Mouse (Mus musculus): ENCODE measurements at regions not wholly inside any gene's neighbourhood (a gene's known extent, or its start where the extent isn't known, plus 50 kb on each side); places are given as distances from the start of the nearest gene placed in this dataset.

DNA sequence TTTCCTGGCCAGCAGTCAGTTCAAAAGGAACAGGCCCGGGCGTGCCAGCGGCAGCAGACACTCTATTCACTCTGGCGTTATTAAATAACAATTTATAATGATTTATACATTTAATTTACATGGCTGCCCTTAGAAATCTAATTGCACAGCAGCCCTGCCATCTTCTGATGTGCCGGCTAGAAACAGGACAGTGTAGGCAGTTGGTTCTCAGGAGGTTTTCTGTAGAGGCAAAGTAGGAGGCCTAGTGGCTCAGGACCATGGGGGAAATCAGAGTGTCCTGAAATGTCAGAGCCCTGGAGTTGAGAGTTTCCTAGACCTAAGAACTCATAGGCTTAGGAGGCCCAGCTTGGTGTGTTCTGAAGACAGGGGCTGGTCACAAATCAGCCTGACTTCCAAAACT lies 225.2 kb upstream of the Foxq1 start:
- DNase-seq (ENCODE audit: low spot score in 2 of 2) = no peak

DNA sequence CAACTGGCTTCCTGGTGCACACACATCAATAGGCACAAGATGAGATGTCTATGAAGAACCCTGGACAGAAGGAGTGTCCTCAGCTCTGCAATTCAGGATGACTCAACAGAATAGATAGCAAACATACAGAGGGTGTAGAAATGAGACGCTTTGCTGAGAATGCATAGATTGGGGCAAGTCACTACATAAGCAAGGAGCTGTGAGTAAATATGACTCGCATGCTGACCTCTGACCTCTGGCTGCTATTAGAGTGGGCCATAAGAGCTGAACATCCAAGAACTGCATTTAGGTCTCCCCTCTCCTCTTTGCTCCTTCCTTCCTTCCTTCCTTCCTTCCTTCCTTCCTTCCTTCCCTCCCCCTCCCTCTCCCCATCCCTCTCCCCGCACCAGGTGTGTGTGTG lies 221.0 kb upstream of the Foxq1 start:
- DNase-seq (ENCODE audit: low spot score in 2 of 2) = no peak

DNA sequence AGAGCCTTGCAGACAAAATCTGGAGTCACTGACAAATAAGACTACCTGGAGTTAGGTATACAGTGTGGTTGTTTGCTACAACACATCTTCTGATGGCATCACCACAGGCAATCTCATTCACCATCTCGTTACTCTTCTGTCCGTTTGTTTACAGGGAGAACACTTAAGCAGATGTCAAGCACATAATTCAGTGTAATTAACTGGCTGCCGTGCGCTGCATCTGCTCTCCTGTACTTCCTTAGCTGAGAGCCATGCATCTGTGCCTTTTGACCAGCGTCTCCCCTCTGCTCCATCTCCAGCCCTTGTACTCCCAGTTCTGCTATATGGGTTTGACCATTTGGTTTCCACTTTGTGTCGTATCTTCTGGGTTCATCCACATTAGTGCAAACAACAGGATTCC lies 218.3 kb upstream of the Foxq1 start:
- DNase-seq (ENCODE audit: low spot score in 2 of 2) = no peak

DNA sequence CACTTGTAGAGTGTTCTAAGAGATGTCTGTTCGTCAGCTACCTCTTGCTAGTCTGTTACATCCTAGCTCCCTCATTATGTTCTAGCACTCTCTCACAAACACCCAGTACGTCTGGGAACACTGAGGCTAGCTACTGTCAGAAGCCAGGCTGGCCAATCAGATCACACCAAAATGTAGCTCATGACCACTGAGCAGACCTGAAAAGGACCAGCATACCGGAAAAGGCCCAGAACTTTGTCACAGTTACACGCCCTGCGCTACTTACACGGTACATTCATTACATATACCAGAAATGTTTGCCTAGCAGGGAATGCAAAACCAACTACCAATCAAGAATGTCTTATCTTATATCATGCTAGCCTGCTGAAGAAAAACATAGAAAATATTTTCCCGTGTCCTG lies 216.5 kb upstream of the Foxq1 start:
- DNase-seq (ENCODE audit: low spot score in 2 of 2) = no peak

DNA sequence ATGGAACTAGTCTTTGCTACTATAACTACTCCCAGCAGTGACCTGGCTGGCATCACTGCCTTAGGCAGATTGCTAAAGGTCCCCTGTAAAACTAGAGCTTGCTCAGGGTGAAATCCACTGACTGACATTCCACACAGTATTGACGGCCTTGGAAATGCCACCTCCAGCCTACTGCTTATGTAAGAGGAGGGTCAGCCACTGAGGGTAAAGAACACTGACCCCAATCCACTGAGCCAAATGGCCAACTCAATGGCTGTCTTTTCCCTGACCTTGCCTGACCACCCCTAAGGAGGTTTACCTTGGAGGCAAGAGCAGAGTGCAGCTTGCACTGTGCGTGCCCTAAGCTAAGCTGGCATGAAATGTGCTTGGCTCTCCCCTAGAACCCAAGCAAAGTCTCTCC lies 216.0 kb upstream of the Foxq1 start:
- no peak for DNase-seq (ENCODE audit: low spot score in 2 of 2)

DNA sequence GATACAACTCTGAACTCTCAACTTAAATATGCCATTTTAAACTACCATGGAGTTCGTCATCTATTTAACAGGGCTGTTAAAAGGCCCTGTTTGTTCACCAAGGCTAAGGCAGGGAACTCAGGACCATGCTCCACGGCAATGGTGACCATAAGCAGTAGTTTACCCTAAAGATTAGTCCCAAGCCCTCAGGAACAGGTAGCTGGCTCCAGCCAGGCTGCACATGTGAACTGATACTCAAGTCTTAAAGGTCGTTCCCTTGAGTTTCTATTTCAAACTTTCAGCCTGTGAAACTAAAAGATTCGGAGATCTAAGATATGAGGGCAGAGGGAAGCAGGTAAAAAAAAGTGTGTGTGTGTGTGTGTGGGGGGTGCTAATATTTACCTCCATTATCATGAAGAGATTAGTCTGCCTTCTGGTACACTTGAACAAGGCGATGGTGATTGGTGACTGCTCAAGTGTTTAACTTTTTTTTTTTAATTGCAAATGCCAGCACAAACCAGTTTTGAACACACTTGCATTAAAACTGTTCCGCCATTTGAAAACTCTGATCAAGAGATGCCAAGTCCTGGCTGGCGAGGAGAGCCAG lies 215.5 kb upstream of the Foxq1 start:
- no peak for DNase-seq (ENCODE audit: low spot score in 2 of 2)

DNA sequence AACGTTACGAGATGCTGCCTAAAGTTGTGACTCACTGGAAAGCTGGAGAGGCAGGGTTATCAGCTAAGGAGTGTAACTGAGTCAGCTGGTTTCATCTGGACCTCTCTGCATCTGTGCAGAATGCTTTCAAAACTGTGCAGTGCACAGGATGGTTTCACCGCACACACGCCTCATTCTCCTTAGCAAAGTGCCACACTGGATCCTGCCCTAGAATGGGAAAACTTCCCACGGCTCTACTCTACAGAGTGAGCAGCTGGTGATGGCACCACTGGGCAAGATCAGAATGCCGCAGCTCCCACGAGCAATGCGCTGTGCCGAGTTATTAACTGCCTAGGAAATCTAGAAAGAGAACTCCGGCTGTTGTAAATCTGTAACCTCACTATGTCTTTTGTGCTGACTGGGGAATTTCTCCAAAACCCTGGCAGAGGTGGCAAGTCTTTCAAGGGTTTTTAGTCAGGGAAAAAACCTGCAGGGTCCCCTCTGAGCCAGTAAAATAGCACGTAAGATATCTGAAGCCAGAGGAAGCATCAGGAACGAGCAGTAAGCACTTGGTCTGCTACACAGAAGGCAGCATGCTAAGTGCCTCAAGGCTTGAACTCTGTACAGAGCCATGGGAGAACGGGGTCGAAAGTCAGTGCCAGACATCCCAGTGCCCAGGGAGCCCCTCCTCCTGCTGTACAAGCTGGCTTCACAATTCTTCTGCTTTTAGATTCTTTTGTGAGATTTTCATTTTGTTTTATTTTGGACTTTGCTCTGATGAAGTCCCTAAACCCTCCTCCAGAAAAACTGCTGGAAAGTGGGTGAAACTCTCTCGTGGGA lies 214.4 kb upstream of the Foxq1 start:
- DNase-seq (ENCODE audit: low spot score in 2 of 2) = no peak

DNA sequence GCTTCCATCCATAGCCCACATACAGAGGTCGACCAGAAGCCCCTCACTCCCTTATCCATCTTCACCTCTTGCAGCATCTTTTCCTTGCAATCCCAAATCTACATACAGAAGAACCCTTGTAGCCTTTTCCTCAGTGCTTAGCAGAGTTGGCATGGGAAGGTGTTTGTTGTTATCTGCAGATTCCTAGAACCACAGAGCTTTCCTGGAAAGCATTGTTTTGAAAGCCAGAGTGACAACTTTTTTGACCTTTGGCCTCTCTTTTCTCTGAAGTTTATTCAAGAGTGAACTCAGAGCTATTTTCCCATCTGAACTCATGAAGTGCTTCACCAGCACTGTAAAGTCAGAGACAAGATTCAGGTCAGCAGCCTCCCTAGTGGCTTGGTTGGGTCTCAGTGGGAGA lies 209.7 kb upstream of the Foxq1 start:
- no peak for DNase-seq (ENCODE audit: low spot score in 2 of 2)

DNA sequence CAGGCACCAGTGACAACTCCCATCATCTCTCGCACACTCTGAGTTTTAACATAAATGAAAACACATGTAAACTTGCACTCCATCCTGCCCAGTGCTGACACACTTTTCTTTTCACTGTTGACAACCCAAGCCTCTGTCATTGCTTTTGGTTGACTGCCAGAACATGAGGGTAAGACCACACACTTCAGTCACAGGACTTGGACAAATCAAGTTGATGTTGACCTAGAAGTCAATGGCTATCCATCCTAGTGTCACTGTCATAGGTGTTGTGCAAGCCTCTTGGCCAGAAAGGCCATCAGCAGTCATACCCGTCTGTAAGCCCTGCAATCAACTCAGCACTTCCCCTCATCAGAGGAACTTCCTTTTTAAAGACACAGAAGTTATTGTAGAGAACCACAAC lies 208.9 kb upstream of the Foxq1 start:
- no peak for DNase-seq (ENCODE audit: low spot score in 2 of 2)

DNA sequence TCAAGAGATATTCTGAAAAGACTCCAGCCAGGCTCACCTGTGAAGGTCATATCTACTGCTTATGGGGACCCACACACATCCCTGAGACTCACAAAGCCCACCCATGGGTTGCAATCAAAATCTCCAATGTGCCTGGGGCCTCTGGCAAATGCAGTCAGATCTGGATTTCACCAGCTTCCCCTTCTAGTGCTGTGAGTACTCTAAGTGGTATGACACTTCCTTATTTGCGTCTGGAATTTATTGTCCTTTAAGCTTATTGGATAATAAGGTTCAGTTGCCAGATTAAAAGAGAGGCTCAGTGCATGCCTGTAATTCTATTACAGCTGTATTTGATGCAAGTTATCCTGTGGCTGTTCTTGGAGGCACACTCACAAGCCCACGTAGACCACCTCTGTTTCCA lies 206.3 kb upstream of the Foxq1 start:
- DNase-seq (ENCODE audit: low spot score in 2 of 2) = no peak

DNA sequence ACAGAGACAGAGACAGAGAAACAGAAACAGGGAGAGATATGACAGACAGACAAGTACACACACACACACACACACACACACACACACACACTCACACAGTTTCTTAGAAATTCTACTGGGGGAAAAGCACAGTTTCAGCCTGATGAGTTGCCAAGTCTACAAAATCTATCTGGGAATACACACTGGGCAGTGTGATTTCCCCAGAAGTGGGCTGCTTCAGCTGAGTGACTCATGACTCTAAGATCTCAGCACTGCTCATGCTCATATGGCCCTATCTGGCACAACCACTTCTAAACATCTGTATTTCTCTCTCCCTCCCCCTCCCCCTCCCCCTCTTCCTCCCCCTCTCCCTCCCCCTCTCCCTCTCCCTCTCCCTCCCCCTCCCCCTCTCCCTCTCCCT lies 204.5 kb upstream of the Foxq1 start:
- DNase-seq (ENCODE audit: low spot score in 2 of 2) = no peak

DNA sequence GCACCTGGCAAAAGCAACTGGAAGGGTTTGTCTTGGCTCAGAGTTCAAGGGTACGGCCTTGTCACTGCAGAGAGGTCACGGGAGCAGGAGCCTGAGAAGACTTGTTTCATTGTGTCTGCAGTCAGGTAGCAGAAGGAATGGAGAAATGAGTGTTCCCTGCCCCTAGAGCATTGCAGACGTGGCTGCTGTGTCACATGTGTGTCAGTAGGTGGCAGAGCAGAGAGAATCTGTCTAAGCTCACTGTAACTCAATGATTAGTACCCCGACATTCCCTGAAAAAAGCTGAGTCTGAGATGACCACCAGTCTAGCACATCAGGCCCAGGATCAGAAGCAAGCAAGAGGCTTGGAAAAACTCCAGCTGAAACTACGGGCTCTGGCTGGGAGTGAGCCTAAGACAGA lies 203.1 kb upstream of the Foxq1 start:
- DNase-seq (ENCODE audit: low spot score in 2 of 2) = no peak

DNA sequence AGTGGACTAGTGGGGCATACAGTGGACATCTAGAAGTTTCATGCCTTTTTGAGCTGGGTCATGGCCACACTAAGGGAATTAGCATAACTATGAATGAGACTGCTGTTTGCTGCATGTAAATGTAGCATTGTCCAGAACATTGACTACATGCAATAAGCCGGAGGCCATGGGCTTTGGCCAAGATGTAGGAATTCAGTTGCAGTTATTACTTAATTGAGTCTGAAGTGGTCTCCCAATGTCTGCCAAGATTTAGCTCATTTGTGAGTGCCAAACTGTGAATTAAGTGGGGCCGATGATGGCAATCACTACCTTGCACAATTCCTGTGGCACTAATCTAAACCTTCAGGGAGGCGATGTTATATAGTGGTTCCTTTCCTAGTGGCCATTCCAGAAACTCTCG lies 196.6 kb upstream of the Foxq1 start:
- DNase-seq (ENCODE audit: low spot score in 2 of 2) = no peak

DNA sequence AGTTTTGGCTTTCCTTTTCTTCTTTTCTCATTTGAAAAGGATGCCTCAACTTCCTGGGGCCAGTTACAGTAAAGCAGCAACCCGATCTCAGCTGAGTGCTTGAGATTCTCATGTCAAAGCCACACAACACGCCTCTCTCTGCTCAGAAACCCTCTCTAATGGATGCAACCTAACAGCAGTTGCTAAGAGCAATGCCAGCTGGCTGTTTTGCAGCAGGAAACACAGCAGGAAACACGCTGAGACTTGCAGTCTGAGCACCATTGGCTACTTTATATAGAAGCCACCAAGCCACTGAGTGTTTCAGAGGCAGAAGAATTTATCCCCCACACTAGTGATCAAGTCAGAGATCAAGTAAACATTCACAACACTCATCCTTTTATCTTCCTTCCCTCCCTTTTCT lies 193.5 kb upstream of the Foxq1 start:
- no peak for DNase-seq (ENCODE audit: low spot score in 2 of 2)

DNA sequence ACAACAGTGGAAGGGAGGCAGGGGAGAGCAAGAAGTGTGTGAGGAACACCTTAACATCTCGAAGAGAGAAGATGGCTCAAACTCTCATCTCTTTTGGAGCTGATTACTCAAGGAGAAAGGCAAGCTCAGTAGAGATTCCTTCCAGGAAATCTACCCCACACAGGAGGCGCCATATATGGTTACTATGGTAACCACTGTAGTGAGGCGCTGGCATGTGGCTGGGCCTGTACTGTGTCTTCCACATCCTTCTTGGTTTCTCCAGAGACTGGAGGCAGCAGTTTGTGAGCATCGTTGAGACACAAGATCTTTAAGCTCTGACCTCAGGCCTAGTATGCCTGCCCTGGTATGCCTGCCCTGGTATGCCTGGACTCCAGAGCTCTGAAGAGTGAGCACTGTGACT lies 191.6 kb upstream of the Foxq1 start:
- DNase-seq (ENCODE audit: low spot score in 2 of 2) = no peak

DNA sequence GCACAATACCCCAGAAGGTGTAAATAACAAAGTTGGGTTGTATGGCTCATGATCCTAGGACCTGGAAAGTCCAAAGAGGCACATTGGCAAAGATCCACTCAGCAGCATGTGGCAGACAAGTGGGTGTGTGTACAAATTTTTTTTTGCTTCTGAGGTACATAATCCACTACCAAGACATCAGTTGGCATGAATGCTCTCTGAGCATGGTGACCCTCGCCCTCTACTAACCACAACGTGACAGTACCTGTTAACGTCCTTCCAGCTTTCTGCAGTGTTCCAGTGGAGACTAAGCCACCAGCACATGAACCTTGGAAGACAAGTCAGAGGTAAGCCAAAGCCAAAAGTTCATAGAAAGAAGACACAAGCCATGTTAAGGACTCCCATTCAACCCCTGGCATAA lies 188.7 kb upstream of the Foxq1 start:
- DNase-seq (ENCODE audit: low spot score in 2 of 2) = no peak

DNA sequence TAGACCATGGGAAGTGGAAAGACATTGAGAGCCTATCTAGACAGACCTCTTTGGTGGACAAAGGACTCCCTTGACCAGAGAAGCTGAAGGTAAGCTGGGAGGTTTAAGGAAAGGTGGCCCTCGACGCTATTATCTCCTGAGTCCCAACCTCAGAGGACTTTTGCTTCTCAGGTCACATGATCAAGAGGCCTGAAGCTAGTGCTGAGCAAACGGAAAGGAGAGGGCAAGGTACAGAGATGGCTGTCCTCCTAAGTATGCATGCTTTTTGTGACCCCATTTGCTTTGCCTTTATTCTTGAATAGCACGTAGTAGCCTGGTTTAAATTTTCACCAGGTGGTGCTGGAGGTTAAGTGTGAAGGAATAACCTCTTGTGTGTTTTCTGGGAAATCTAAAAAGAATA lies 186.8 kb upstream of the Foxq1 start:
- no peak for DNase-seq (ENCODE audit: low spot score in 2 of 2)

DNA sequence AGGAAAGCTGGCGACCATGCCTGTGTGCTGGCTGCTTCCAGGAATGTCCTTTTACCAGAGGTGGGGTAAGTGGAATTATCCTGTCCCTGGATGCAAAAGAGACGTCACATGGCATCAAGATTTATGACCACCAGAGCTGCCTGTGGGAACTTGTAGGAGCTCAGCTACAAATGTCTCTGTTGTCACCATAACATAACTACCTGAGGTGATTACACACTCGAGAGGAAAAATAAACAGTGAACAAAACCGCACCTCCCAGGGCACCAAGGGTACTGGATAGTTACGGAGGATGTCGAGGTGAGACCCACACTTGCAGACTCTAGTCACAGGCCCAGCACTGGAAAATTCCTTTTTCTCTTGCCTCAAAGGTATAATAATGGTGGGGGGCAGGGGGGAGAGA lies 185.1 kb upstream of the Foxq1 start:
- DNase-seq (ENCODE audit: low spot score in 2 of 2) = no peak

DNA sequence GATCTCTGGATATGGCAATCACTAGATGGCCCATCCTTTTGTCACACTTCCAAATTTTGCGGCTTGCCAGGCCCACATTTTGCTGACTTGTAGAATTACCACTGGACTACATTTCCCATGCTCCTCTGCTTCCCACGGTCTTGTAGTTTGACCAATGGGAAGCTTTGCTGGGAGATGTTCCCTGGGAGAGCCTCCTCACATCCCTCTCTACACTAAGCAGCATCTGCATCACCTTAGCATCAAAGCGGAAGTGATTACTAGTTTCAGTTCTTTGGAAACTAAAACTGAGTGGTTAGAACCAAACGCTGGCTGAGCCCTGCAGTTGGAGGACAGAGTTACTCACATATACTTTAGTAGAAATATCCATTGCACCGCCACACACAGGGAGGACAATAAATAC lies 181.9 kb upstream of the Foxq1 start:
- no peak for DNase-seq (ENCODE audit: low spot score in 2 of 2)

DNA sequence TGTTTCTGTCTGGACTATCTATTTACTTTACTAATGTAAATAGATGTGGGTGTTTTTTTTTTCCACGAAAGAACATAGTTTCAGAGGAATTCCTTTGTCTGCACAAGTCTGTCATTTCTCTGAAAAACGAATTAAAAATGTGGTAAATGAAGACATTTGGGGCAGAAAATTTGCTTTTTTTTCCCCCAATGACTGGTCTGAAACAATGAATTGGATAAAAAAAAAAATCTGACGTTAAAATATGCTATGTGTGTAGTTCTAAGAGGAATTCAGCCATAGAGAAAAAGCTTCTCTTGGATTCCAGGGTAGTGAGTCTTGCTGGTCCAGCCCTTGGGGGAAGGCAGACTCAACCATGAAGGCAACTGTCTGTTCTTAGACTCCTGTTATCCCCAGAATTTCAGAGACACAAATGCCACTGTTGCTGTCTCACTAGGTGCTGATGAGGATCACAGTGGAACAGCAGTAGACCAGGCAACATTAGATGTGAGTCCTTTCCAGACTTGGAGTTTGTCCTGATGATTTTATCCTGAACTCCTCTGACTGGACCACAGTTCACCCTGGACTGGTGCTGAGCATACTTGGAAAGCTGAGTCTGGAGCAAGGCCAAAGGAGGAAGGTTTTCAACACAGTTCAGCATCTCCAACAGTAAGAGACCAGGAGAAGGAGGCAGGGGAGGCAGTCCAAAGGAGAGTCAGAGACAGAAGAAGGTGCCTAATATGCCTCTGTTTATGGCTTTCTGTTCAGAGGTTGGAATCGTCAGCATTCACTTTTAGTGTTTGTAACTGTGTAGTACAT lies 162.3 kb upstream of the Foxq1 start:
- DNase-seq (ENCODE audit: low spot score in 2 of 2) = no peak

DNA sequence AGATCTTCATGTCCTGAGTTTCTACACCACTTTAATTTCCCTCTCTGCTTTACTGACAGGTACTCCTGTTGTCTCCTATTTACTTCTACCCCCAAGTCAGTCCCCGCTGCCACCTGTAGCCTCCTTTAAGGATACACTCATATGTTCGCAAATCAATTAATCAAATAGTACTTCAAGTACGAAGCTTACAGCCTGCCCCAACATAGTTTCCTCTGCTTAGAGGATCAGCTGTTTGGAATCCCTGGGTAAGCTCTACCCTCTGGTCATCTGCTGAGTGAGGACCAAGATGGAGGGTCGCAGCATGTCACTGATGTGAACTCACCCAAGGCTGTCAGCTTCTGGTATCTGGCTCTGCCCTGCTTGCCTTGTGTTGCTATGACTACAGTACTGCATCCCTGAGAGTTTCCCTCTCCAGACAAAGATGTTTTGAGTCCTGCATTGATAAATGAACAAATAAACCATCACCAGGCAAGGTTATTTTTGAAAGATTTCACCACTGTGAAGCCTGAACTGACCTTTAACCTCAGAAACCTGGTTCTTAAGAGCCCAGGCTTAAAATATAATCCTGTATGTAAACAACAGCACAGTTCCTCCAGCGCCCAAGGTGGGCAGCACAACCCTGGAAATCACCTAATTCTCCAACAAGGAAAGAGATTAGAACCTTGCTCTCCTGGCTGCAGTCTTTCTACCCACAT lies 159.6 kb upstream of the Foxq1 start:
- DNase-seq (ENCODE audit: low spot score in 2 of 2) = no peak

DNA sequence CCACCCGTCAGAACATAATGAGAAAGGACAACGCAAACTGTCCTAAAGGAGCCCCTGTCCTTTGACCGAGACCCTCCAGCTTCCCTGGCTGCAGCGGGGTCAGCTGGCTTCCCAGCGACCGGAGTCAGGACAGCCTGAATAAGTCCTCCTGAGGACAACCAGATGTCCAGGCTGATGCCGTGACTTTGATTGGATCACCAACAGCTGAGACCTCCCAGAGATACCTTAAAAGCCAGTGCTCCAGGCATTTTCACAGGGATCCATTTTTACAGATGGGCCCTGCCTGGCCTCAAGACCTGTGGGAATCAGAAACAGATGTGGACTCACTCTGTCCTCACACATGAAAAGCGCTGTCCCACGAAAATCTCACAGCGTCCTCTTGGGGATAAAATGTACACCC lies 158.7 kb upstream of the Foxq1 start:
- no peak for DNase-seq (ENCODE audit: low spot score in 2 of 2)

DNA sequence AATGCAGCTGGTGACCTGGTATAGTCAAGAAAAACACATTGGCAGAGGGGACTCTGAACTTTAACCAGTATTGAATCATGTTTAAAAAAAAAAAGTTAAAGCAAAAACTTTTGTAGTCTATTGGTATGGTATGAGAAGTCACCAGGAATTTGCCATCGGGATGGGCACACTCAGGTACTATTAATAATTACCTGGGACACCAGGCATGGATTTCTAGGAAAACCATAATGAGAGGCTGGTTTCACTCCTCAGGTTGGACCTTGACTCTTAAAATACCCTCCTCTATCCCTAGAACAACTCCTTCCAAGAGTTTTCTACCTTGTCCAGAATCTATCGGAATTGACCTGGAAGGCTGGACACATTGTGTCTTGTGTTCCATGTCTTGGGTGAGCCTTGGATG lies 155.5 kb upstream of the Foxq1 start:
- no peak for DNase-seq (ENCODE audit: low spot score in 2 of 2)
